Mouse (Mus musculus) midbrain, postnatal 0 days (tissue): ENCODE measurements around the gene Ccdc146. TPM values are rescaled to one million over a fixed set of nuclear protein-coding genes. Genes with fewer than 3 reads are reported as not detected.
A peak's percentile ranks its signal among the peaks of the same experiment; 100 is the strongest.

ENCODE experiments used
- ATAC-seq: fragments of 200-750 bp; cut with Nextera tagmentation; 2 replicates; pipeline ENCODE4 v1.8.0; 2017; ENCODE audit warnings: moderate number of reproducible peaks, mild to moderate bottlenecking, moderate TSS enrichment, moderate library complexity; ENCODE audit not compliant: low FRiP score
- DNase-seq: peaks from one replicate; pipeline ENCODE4 v3.0.0-alpha.2; 2015; ENCODE audit warnings: low spot score
- H3K27ac ChIP-seq: fragments of 300-500 bp; sonication (generic); 2 replicates; pipeline ENCODE4 v1.5.1; 2014; ENCODE audit warnings: low read depth, mild to moderate bottlenecking, low read length, mixed read lengths
- H3K27me3 ChIP-seq: fragments of 300-500 bp; sonication (generic); 2 replicates; pipeline ENCODE4 v1.6.1; 2014; ENCODE audit warnings: low read length, control low read depth, mixed read lengths; ENCODE audit not compliant: insufficient read depth
- H3K36me3 ChIP-seq: fragments of 300-500 bp; sonication (generic); 2 replicates; pipeline ENCODE4 v1.6.1; 2014; ENCODE audit warnings: low read length, control low read depth, mixed read lengths; ENCODE audit not compliant: insufficient read depth
- H3K4me1 ChIP-seq: fragments of 300-500 bp; sonication (generic); 2 replicates; pipeline ENCODE4 v1.6.1; 2014; ENCODE audit warnings: mild to moderate bottlenecking, control low read depth, antibody characterized with exemption, low read length, mixed read lengths; ENCODE audit not compliant: insufficient read depth
- H3K4me2 ChIP-seq: fragments of 300-500 bp; sonication (generic); 2 replicates; pipeline ENCODE4 v1.6.1; 2014; ENCODE audit warnings: low read depth, mild to moderate bottlenecking, low read length, mixed read lengths; ENCODE audit not compliant: poor library complexity, severe bottlenecking
- H3K4me3 ChIP-seq: fragments of 300-500 bp; sonication (generic); 2 replicates; pipeline ENCODE4 v1.5.1; 2014; ENCODE audit warnings: low read depth, mild to moderate bottlenecking, low read length, moderate library complexity
- H3K9ac ChIP-seq: fragments of 300-500 bp; sonication (generic); replicated peaks from 2 replicates; pipeline ENCODE4 v1.6.1; 2014; ENCODE audit warnings: mild to moderate bottlenecking, low read length, moderate library complexity, mixed read lengths; ENCODE audit not compliant: poor library complexity, severe bottlenecking
- H3K9me3 ChIP-seq: fragments of 300-500 bp; sonication (generic); 2 replicates; pipeline ENCODE4 v1.6.1; 2016; ENCODE audit warnings: low read length, control low read depth
- CTCF ChIP-seq: IDR thresholded peaks from 2 replicates; pipeline ENCODE4 v1.5.1; 2016; ENCODE audit warnings: antibody characterized with exemption, mild to moderate bottlenecking
- WGBS: fragments of 180-500 bp; shearing (Covaris S2); extraction: QIAGEN DNeasy Blood & Tissue Kit; methylation state at CpG from one replicate; pipeline ENCODE4 v1.1.7; 2014; 5-methylcytosine and 5-hydroxymethylcytosine counted together
- polyA plus RNA-seq: library from polyadenylated mRNA; unstranded; fragments of >200 nt; fragmentation: Nextera tagmentation; extraction: Ambion mirVana; gene quantifications from 2 replicates; pipeline ENCODE4 v1.2.1, GENCODE M21; 2015
- total RNA-seq: library from RNA; depleted of rRNA; stranded (reverse); fragments of >200 nt; gene quantifications from 2 replicates; pipeline ENCODE4 v1.2.3, GENCODE M21; 2014

Ccdc146 gene
- total and polyA plus RNA-seq, 2 experiments from 2014 or later = 0.27 to 0.74 TPM

GRCm38 (mm10) chr5:21438428-21438827 is 14.0 kb upstream of the Ccdc146 start:
- H3K4me3 ChIP-seq = no peak overlapping the region
- ATAC-seq (no peak), DNase-seq (no peak)
- no peaks in the 10 kb centered on the region for H3K9me3 ChIP-seq
- H3K4me2 ChIP-seq = no peak overlapping the region
- no peaks in the 10 kb centered on the region for H3K4me1 ChIP-seq
- TF ChIP-seq CTCF = no peak
- no peaks in the 10 kb centered on the region for H3K36me3 ChIP-seq
- H3K9ac ChIP-seq = no peak overlapping the region
- H3K27ac ChIP-seq = no peak overlapping the region
- H3K27me3 ChIP-seq = no peaks in the 10 kb centered on the region
- 97% methylated on average over 9 of the region's 9 CpGs for WGBS

GRCm38 (mm10) chr5:21436471-21436975 is 12.0 kb upstream of the Ccdc146 start:
- Histone ChIP-seq H3K4me3 (no peak overlapping the region), H3K27ac (no peak overlapping the region), H3K9ac (no peak overlapping the region), H3K9me3 (no peaks in the 10 kb centered on the region), H3K27me3 (no peaks in the 10 kb centered on the region), H3K36me3 (no peaks in the 10 kb centered on the region), H3K4me2 (no peak overlapping the region), H3K4me1 (no peaks in the 10 kb centered on the region)
- TF ChIP-seq CTCF = no peak
- ATAC-seq (no peak), DNase-seq (no peak)
- WGBS = 26% methylated on average over 8 of the region's 8 CpGs

GRCm38 (mm10) chr5:21434148-21434929 is 9.9 kb upstream of the Ccdc146 start:
- 69% methylated on average over 11 of the region's 11 CpGs for WGBS
- Histone ChIP-seq H3K4me1 (no peaks in the 10 kb centered on the region), H3K4me3 (no peak overlapping the region), H3K4me2 (no peak overlapping the region), H3K9me3 (no peaks in the 10 kb centered on the region), H3K36me3 (no peaks in the 10 kb centered on the region), H3K27ac (no peak overlapping the region), H3K9ac (no peak overlapping the region), H3K27me3 (no peaks in the 10 kb centered on the region)
- ATAC-seq (no peak; the same call in 1 of the 2 replicates), DNase-seq (peak; percentile 78)
- peak; percentile 78 for TF ChIP-seq CTCF

GRCm38 (mm10) chr5:21426666-21427065 is 2.2 kb upstream of the Ccdc146 start:
- no peak overlapping the region for H3K4me3 ChIP-seq
- 95% methylated on average over 6 of the region's 6 CpGs for WGBS
- H3K9me3 ChIP-seq = no peaks in the 10 kb centered on the region

GRCm38 (mm10) chr5:21420609-21421008 is 3.9 kb downstream of the Ccdc146 start:
- Histone ChIP-seq H3K9me3 (no peaks in the 10 kb centered on the region), H3K4me3 (no peak overlapping the region), H3K36me3 (no peaks in the 10 kb centered on the region), H3K9ac (no peak overlapping the region), H3K27me3 (no peaks in the 10 kb centered on the region; the same call in 1 of the 2 replicates), H3K4me1 (no peaks in the 10 kb centered on the region; the same call in 1 of the 2 replicates), H3K27ac (no peak overlapping the region), H3K4me2 (no peak overlapping the region)
- peak; percentile 64 for DNase-seq
- peak; percentile 74 for TF ChIP-seq CTCF
- ATAC-seq = no peak
- 16% methylated on average over 1 of the region's 1 CpGs for WGBS

More at GRCm38 (mm10) chr5:21426666-21427065, 2.2 kb upstream of the Ccdc146 start:
- Histone ChIP-seq H3K27ac (no peak overlapping the region), H3K4me2 (no peak overlapping the region), H3K36me3 (no peaks in the 10 kb centered on the region), H3K9ac (no peak overlapping the region), H3K4me1 (no peaks in the 10 kb centered on the region; the same call in 1 of the 2 replicates), H3K27me3 (no peaks in the 10 kb centered on the region; the same call in 1 of the 2 replicates)
- no peak for TF ChIP-seq CTCF
- DNase-seq = no peak
- ATAC-seq = no peak

GRCm38 (mm10) chr5:21418613-21419012 is 5.9 kb downstream of the Ccdc146 start:
- H3K27me3 ChIP-seq = no peaks in the 10 kb centered on the region; the same call in 1 of the 2 replicates
- no peak overlapping the region for H3K9ac ChIP-seq
- no peaks in the 10 kb centered on the region for H3K36me3 ChIP-seq
- no peaks in the 10 kb centered on the region for H3K9me3 ChIP-seq
- no peak for DNase-seq
- no peaks in the 10 kb centered on the region for H3K4me1 ChIP-seq
- H3K4me3 ChIP-seq = no peak overlapping the region
- H3K4me2 ChIP-seq = no peak overlapping the region
- 75% methylated on average over 4 of the region's 4 CpGs for WGBS
- no peak overlapping the region for H3K27ac ChIP-seq
- TF ChIP-seq CTCF = no peak
- ATAC-seq = no peak
